Mouse (Mus musculus) thymus, adult 2 months (tissue): ENCODE data around the gene Fcgr3. TPM values are rescaled to one million over a fixed set of nuclear protein-coding genes. Genes with fewer than 3 reads are reported as not detected.
"Not testable (repeated sequence)": the region's sequence is repeated elsewhere in the genome, so short reads cannot be mapped to it uniquely, and the experiment has no call there.

Experiments
- DNase-seq: peaks from one replicate; pipeline ENCODE4 v3.0.0; 2021
- H3K27ac ChIP-seq: fragments of 200-500 bp; 2 replicates; pipeline ENCODE4 v1.5.1; 2012; ENCODE audit warnings: low read length, control low read depth; ENCODE audit not compliant: control insufficient read depth, insufficient read depth
- H3K27me3 ChIP-seq: fragments of 200-500 bp; 2 replicates; pipeline ENCODE4 v1.6.1; 2012; ENCODE audit warnings: mild to moderate bottlenecking, low read length, moderate library complexity, mixed read lengths; ENCODE audit not compliant: control insufficient read depth, insufficient read depth
- H3K36me3 ChIP-seq: fragments of 200-500 bp; 2 replicates; pipeline ENCODE4 v1.6.1; 2012; ENCODE audit warnings: mild to moderate bottlenecking, low read length, moderate library complexity; ENCODE audit not compliant: control insufficient read depth, insufficient read depth
- H3K4me1 ChIP-seq: fragments of 200-500 bp; replicated peaks from 2 replicates; pipeline ENCODE4 v1.6.1; 2012; ENCODE audit warnings: low read length; ENCODE audit not compliant: control insufficient read depth, insufficient read depth
- H3K4me3 ChIP-seq: fragments of 200-500 bp; 2 replicates; pipeline ENCODE4 v1.5.1; 2012; ENCODE audit warnings: mild to moderate bottlenecking, low read length, control low read depth, moderate library complexity; ENCODE audit not compliant: control insufficient read depth, insufficient read depth
- CTCF ChIP-seq: fragments of 200-500 bp; IDR thresholded peaks from 2 replicates; pipeline ENCODE4 v1.5.1; 2012; ENCODE audit warnings: mild to moderate bottlenecking, control low read depth, low read length, moderate library complexity, borderline replicate concordance; ENCODE audit not compliant: control insufficient read depth, poor library complexity, insufficient read depth; ENCODE audit errors: extremely low read depth
- POLR2A ChIP-seq: fragments of 200-500 bp; IDR thresholded peaks from 2 replicates; pipeline ENCODE4 v1.6.1; 2012; ENCODE audit warnings: mild to moderate bottlenecking, low read length, control low read depth, moderate library complexity; ENCODE audit not compliant: control insufficient read depth, poor library complexity, insufficient read depth; ENCODE audit errors: extremely low read depth
- WGBS: fragments of 180-500 bp; shearing (Covaris S2); methylation state at CpG from one replicate; pipeline ENCODE4 v1.1.7; 2018; 5-methylcytosine and 5-hydroxymethylcytosine counted together
- polyA plus RNA-seq: library from polyadenylated mRNA; depleted of rRNA; stranded (reverse); fragments of >200 nt; gene quantifications from 2 replicates; pipeline ENCODE4 v1.2.3, GENCODE M21; 2012; rRNA removed

Fcgr3 gene
- polyA plus RNA-seq = 16.6 and 20.7 TPM in 2 replicates

GRCm38 (mm10) chr1:171064491-171065242 lies at the start of gene Fcgr3:
TSS of gene Fcgr3 (minus strand) at chr1:171064935.
- H3K4me1 ChIP-seq, H3K27ac ChIP-seq, H3K36me3 ChIP-seq, H3K27me3 ChIP-seq: not testable (repeated sequence)
- H3K4me3 ChIP-seq = peak within 1 kb of the TSS; percentile 15
- WGBS = 5% methylated on average over 47 of the region's 75 CpGs
- DNase-seq = peak; percentile 62

GRCm38 (mm10) chr1:171113873-171114299 lies 49.2 kb upstream of the Fcgr3 start, which contains the start of gene Cfap126:
TSS of gene Cfap126 (plus strand) at chr1:171113918.
- DNase-seq = peak; percentile 25
- Histone ChIP-seq H3K36me3 (no peaks in the 10 kb centered on the region), H3K4me3 (peak within 1 kb of the TSS; percentile 49), H3K27ac (no peak within 1 kb of the TSS), H3K27me3 (no peaks in the 10 kb centered on the region), H3K4me1 (peaks cover 8% of the 10 kb centered on the region)
- TF ChIP-seq POLR2A (no peak), CTCF (no peak)
- 2% methylated on average over 24 of the region's 24 CpGs for WGBS

GRCm38 (mm10) chr1:171112986-171113385 lies 48.3 kb upstream of the Fcgr3 start:
- H3K4me1 ChIP-seq = peaks cover 8% of the 10 kb centered on the region
- TF ChIP-seq CTCF = no peak
- TF ChIP-seq POLR2A = no peak
- no peak overlapping the region for H3K27ac ChIP-seq
- H3K36me3 ChIP-seq = no peaks in the 10 kb centered on the region
- no peaks in the 10 kb centered on the region for H3K27me3 ChIP-seq
- WGBS = 89% methylated on average over 4 of the region's 4 CpGs
- no peak for DNase-seq
- no peak overlapping the region for H3K4me3 ChIP-seq

GRCm38 (mm10) chr1:171111781-171112575 lies 47.2 kb upstream of the Fcgr3 start:
- H3K4me3 ChIP-seq = peak overlapping the region; percentile 55
- no peak for TF ChIP-seq POLR2A
- TF ChIP-seq CTCF = no peak
- no peaks in the 10 kb centered on the region for H3K36me3 ChIP-seq
- H3K27ac ChIP-seq = peak overlapping the region; percentile 73
- peak; percentile 34 for DNase-seq
- H3K4me1 ChIP-seq = peaks cover 8% of the 10 kb centered on the region
- H3K27me3 ChIP-seq = no peaks in the 10 kb centered on the region
- WGBS = 2% methylated on average over 15 of the region's 15 CpGs

- Histone ChIP-seq H3K27ac (peak overlapping the region; percentile 73), H3K36me3 (no peaks in the 10 kb centered on the region), H3K27me3 (no peaks in the 10 kb centered on the region), H3K4me3 (peak overlapping the region; percentile 69), H3K4me1 (peaks cover 8% of the 10 kb centered on the region)
- under 1% methylated on average over 38 of the region's 38 CpGs for WGBS
- DNase-seq = peak; percentile 89
- no peak for TF ChIP-seq POLR2A
- TF ChIP-seq CTCF = peak; percentile 99
Measured at GRCm38 (mm10) chr1:171111020-171111780, 46.5 kb upstream of the Fcgr3 start.

- no peak for DNase-seq
- 0 out of 2 replicates have a peak overlapping the region, but pooled peaks have one; percentile 0 for H3K4me3 ChIP-seq
- no peaks in the 10 kb centered on the region for H3K27me3 ChIP-seq
- TF ChIP-seq POLR2A = no peak
- no peak overlapping the region for H3K27ac ChIP-seq
- peaks cover 8% of the 10 kb centered on the region for H3K4me1 ChIP-seq
- 44% methylated on average over 15 of the region's 15 CpGs for WGBS
- H3K36me3 ChIP-seq = no peaks in the 10 kb centered on the region
Measured at GRCm38 (mm10) chr1:171110659-171111019, 45.9 kb upstream of the Fcgr3 start.
